Mouse (Mus musculus) CH12.LX (cell line): ENCODE data around the gene Gm20388. TPM values are rescaled to one million over a fixed set of nuclear protein-coding genes. Genes with fewer than 3 reads are reported as not detected.

Experiments used
- DNase-seq: peaks from one replicate; pipeline ENCODE4 v3.0.0-alpha.2; 2013; ENCODE audit errors: extremely low read depth
- H3K27ac ChIP-seq: 2 replicates; pipeline ENCODE4 v1.5.1; 2012; ENCODE audit warnings: low read depth, mild to moderate bottlenecking, control low read depth, moderate library complexity; ENCODE audit not compliant: insufficient read depth
- H3K27me3 ChIP-seq: replicated peaks from 2 replicates; pipeline ENCODE3; 2012; ENCODE audit warnings: inconsistent platforms
- H3K36me3 ChIP-seq, 2 experiments: replicated peaks in 1 of 2; 2 replicates each; pipeline versions ENCODE3 to v1.6.1; 2012; ENCODE audit warnings: inconsistent platforms in 1 of 2, low read length in 1 of 2, mild to moderate bottlenecking in 1 of 2, mixed read lengths in 1 of 2, moderate library complexity in 1 of 2; ENCODE audit not compliant: control insufficient read depth in 1 of 2, insufficient read depth in 1 of 2
- H3K4me1 ChIP-seq, 2 experiments: 2 replicates each; pipeline ENCODE4 v1.6.1; 2012; ENCODE audit warnings: inconsistent platforms in 1 of 2, moderate library complexity in 1 of 2; ENCODE audit not compliant: insufficient read depth in 2 of 2, control insufficient read depth in 1 of 2
- H3K4me2 ChIP-seq: 2 replicates; pipeline ENCODE4 v1.6.1; 2012; ENCODE audit warnings: low read depth, mild to moderate bottlenecking, control low read depth; ENCODE audit not compliant: poor library complexity, insufficient read depth, severe bottlenecking
- H3K4me3 ChIP-seq, 3 experiments: fragments of 150-350 bp in 1 of 3; sonication (generic) in 1 of 3; replicated peaks in 1 of 3; 2 replicates each; pipeline versions ENCODE3 to v1.5.1; 2011 to 2012; ENCODE audit warnings: low read depth in 2 of 3, low read length in 2 of 3, mild to moderate bottlenecking in 2 of 3, moderate library complexity in 2 of 3, control low read depth in 1 of 3, improper control_type of control experiment in 1 of 3, inconsistent platforms in 1 of 3, mixed read lengths in 1 of 3; ENCODE audit not compliant: poor library complexity in 1 of 3
- H3K79me2 ChIP-seq: replicated peaks from 2 replicates; pipeline ENCODE4 v1.6.1; 2012; ENCODE audit warnings: mild to moderate bottlenecking, moderate library complexity; ENCODE audit not compliant: control insufficient read depth, poor library complexity, insufficient read depth, severe bottlenecking; ENCODE audit errors: extremely low read depth
- H3K9ac ChIP-seq: 2 replicates; pipeline ENCODE4 v1.6.1; 2012; ENCODE audit warnings: low read depth, mild to moderate bottlenecking, control low read depth, moderate library complexity; ENCODE audit not compliant: insufficient read depth
- H3K9me3 ChIP-seq: replicated peaks from 2 replicates; pipeline ENCODE3; 2012; ENCODE audit warnings: low read length, inconsistent platforms, mixed read lengths
- CHD1 ChIP-seq: IDR thresholded peaks from 2 replicates; pipeline ENCODE4 v1.6.1; 2012; ENCODE audit warnings: low read depth, low read length, improper control_type of control experiment, inconsistent platforms
- CHD2 ChIP-seq: IDR thresholded peaks from 2 replicates; pipeline ENCODE4 v1.6.1; 2011; ENCODE audit warnings: low read length, improper control_type of control experiment
- CTCF ChIP-seq, 2 experiments: IDR thresholded peaks in 1 of 2; conservative IDR thresholded peaks in 1 of 2; 2 replicates each; pipeline ENCODE4 v1.5.1; 2011 to 2012; ENCODE audit warnings: low read depth in 2 of 2, low read length in 2 of 2, improper control_type of control experiment in 1 of 2, inconsistent platforms in 1 of 2, mild to moderate bottlenecking in 1 of 2, moderate library complexity in 1 of 2
- E2F4 ChIP-seq: IDR thresholded peaks from 2 replicates; pipeline ENCODE4 v1.6.1; 2011; ENCODE audit warnings: low read depth, low read length, improper control_type of control experiment; ENCODE audit not compliant: insufficient replicate concordance
- ELF1 ChIP-seq: IDR thresholded peaks from 2 replicates; pipeline ENCODE4 v1.6.1; 2014; ENCODE audit warnings: low read depth, mild to moderate bottlenecking, inconsistent platforms, low read length, improper control_type of control experiment
- EP300 ChIP-seq: IDR thresholded peaks from 2 replicates; pipeline ENCODE4 v1.6.1; 2011; ENCODE audit warnings: low read length, improper control_type of control experiment
- ETS1 ChIP-seq: conservative IDR thresholded peaks from 2 replicates; pipeline ENCODE4 v1.6.1; 2012; ENCODE audit warnings: low read depth, mild to moderate bottlenecking, inconsistent platforms, low read length, improper control_type of control experiment, moderate library complexity
- HCFC1 ChIP-seq: IDR thresholded peaks from 2 replicates; pipeline ENCODE4 v1.6.1; 2012; ENCODE audit warnings: low read depth, mild to moderate bottlenecking, inconsistent platforms, low read length, improper control_type of control experiment
- IRF4 ChIP-seq: IDR thresholded peaks from 2 replicates; pipeline ENCODE4 v1.6.1; 2014; ENCODE audit warnings: low read depth, mild to moderate bottlenecking, inconsistent platforms, low read length, improper control_type of control experiment
- JUND ChIP-seq: conservative IDR thresholded peaks from 2 replicates; pipeline ENCODE4 v1.6.1; 2011; ENCODE audit warnings: low read depth, low read length, improper control_type of control experiment
- KAT2A ChIP-seq: IDR thresholded peaks from 2 replicates; pipeline ENCODE4 v1.6.1; 2012; ENCODE audit warnings: low read length, improper control_type of control experiment, inconsistent platforms; ENCODE audit not compliant: insufficient replicate concordance
- MAFK ChIP-seq: IDR thresholded peaks from 2 replicates; pipeline ENCODE4 v1.6.1; 2011; ENCODE audit warnings: low read length, improper control_type of control experiment; ENCODE audit not compliant: insufficient replicate concordance
- MAX ChIP-seq: IDR thresholded peaks from 2 replicates; pipeline ENCODE4 v1.6.1; 2011; ENCODE audit warnings: low read length, improper control_type of control experiment
- MXI1 ChIP-seq: IDR thresholded peaks from 2 replicates; pipeline ENCODE4 v1.6.1; 2011; ENCODE audit warnings: mild to moderate bottlenecking, low read depth, low read length, improper control_type of control experiment
- MYC ChIP-seq: IDR thresholded peaks from 2 replicates; pipeline ENCODE4 v1.6.1; 2011; ENCODE audit warnings: low read depth, mild to moderate bottlenecking, improper control_type of control experiment, low read length
- NRF1 ChIP-seq: IDR thresholded peaks from 2 replicates; pipeline ENCODE4 v1.6.1; 2014; ENCODE audit warnings: low read depth, mild to moderate bottlenecking, inconsistent platforms, low read length, improper control_type of control experiment, moderate library complexity
- PAX5 ChIP-seq: IDR thresholded peaks from 2 replicates; pipeline ENCODE4 v1.6.1; 2012; ENCODE audit warnings: low read length, inconsistent platforms, mixed read lengths
- POLR2A ChIP-seq: IDR thresholded peaks from 2 replicates; pipeline ENCODE4 v1.6.1; 2011; ENCODE audit warnings: low read depth, mild to moderate bottlenecking, improper control_type of control experiment, low read length
- POLR2AphosphoS2 ChIP-seq: IDR thresholded peaks from 2 replicates; pipeline ENCODE4 v1.6.1; 2011; ENCODE audit warnings: low read depth, low read length, improper control_type of control experiment
- RAD21 ChIP-seq: IDR thresholded peaks from 2 replicates; pipeline ENCODE4 v1.6.1; 2011; ENCODE audit warnings: low read depth, mild to moderate bottlenecking, low read length, improper control_type of control experiment, moderate library complexity
- RCOR1 ChIP-seq: conservative IDR thresholded peaks from 2 replicates; pipeline ENCODE4 v1.6.1; 2012; ENCODE audit warnings: low read depth, mild to moderate bottlenecking, inconsistent platforms, low read length, improper control_type of control experiment
- SIN3A ChIP-seq: IDR thresholded peaks from 2 replicates; pipeline ENCODE4 v1.6.1; 2012; ENCODE audit warnings: low read length, improper control_type of control experiment, inconsistent platforms
- TBP ChIP-seq: conservative IDR thresholded peaks from 2 replicates; pipeline ENCODE4 v1.6.1; 2011; ENCODE audit warnings: low read depth, low read length, improper control_type of control experiment
- TCF12 ChIP-seq: IDR thresholded peaks from 2 replicates; pipeline ENCODE4 v1.6.1; 2014; ENCODE audit warnings: low read depth, mild to moderate bottlenecking, inconsistent platforms, low read length, improper control_type of control experiment
- UBTF ChIP-seq: IDR thresholded peaks from 2 replicates; pipeline ENCODE4 v1.6.1; 2012; ENCODE audit warnings: low read depth, mild to moderate bottlenecking, inconsistent platforms, low read length, improper control_type of control experiment, moderate library complexity
- USF2 ChIP-seq: conservative IDR thresholded peaks from 2 replicates; pipeline ENCODE4 v1.6.1; 2011; ENCODE audit warnings: low read depth, low read length, improper control_type of control experiment
- ZC3H11A ChIP-seq: IDR thresholded peaks from 2 replicates; pipeline ENCODE4 v1.6.1; 2012; ENCODE audit warnings: low read depth, mild to moderate bottlenecking, inconsistent platforms, low read length, improper control_type of control experiment
- ZKSCAN1 ChIP-seq: IDR thresholded peaks from 2 replicates; pipeline ENCODE4 v1.6.1; 2012; ENCODE audit warnings: low read depth, inconsistent platforms, low read length, improper control_type of control experiment, borderline replicate concordance
- dilution Hi-C: fragments of 300-500 bp; cut with MboI; formaldehyde crosslinking; loops from 2 replicates; pipeline ENCODE4 v1.14.3; 2020; ENCODE audit warnings: low sequenced_read_pairs; ENCODE audit not compliant: extremely low pct_unique_long_range_greater_than_20kb, extremely low pct_ligation_motif_present
- in situ Hi-C: fragments of 300-500 bp; cut with MboI; formaldehyde crosslinking; loops from 3 replicates; pipeline ENCODE4 v1.14.3; 2019; ENCODE audit warnings: low sequenced_read_pairs, low pct_ligation_motif_present, low pct_unique_long_range_greater_than_20kb, mixed read lengths
- polyA plus RNA-seq: library from polyadenylated mRNA; unstranded; fragments of >175 nt; gene quantifications from 2 replicates; pipeline ENCODE4 v1.2.1, GENCODE M21; 2012; ENCODE audit warnings: low read depth; ENCODE audit not compliant: insufficient read length
- total RNA-seq, 2 experiments: library from RNA; depleted of rRNA; stranded (reverse); fragments of 300-350 nt in 1 of 2; fragments of >200 nt in 1 of 2; gene quantifications; 2 replicates each; pipeline ENCODE4 v1.2.3; 2012 to 2014

Gm20388 gene
- total and polyA plus RNA-seq, 3 experiments, result 14.8 to 26.3 (median 22.2) TPM

- H3K27me3 ChIP-seq, result peaks cover 11% of the 10 kb centered on the region
- H3K36me3 ChIP-seq, result no peaks in the 10 kb centered on the region
- DNase-seq, result no peak
- H3K79me2 ChIP-seq, result no peaks in the 10 kb centered on the region
- no peak overlapping the region for H3K4me2 ChIP-seq
- no peak for TF ChIP-seq MAFK
- no peak for TF ChIP-seq CHD2
- TF ChIP-seq UBTF, result no peak
- no peak for TF ChIP-seq CTCF (conservative IDR thresholded peaks at IDR 0.05 in 1 of 2, IDR thresholded peaks at IDR 0.05 in 1 of 2; ENCODE audit: low read depth in 2 of 2, low read length in 2 of 2)
- in situ Hi-C loops, result no loop called here
- peaks cover 3 to 16% of the 10 kb centered on the region in 2 experiments; a peak in 3 of 4 replicates for H3K4me1 ChIP-seq
- H3K9me3 ChIP-seq, result no peaks in the 10 kb centered on the region
- H3K27ac ChIP-seq, result no peak overlapping the region
- dilution Hi-C loops, result no loop called here
- H3K9ac ChIP-seq, result no peak overlapping the region
- no peak overlapping the region for H3K4me3 ChIP-seq
Observed at GRCm38 (mm10) chr8:120310063-120310462, 399.4 kb downstream of the Gm20388 start.

- in situ Hi-C loops (no loop called here), dilution Hi-C loops (no loop called here)
Observed at GRCm38 (mm10) chr8:120312452-120312851, 401.8 kb downstream of the Gm20388 start.

GRCm38 (mm10) chr8:120313674-120314073, 403.0 kb downstream of the Gm20388 start:
- H3K9ac ChIP-seq, result no peak overlapping the region
- H3K4me3 ChIP-seq, result no peak overlapping the region
- in situ Hi-C loops (no loop called here), dilution Hi-C loops (no loop called here)
- no peaks in the 10 kb centered on the region for H3K9me3 ChIP-seq
- peaks cover 3 to 16% of the 10 kb centered on the region in 2 experiments; a peak in 3 of 4 replicates for H3K4me1 ChIP-seq
- no peaks in the 10 kb centered on the region for H3K79me2 ChIP-seq
- no peak for DNase-seq
- H3K27ac ChIP-seq, result no peak overlapping the region
- H3K4me2 ChIP-seq, result no peak overlapping the region
- H3K27me3 ChIP-seq, result peaks cover 15% of the 10 kb centered on the region
- no peaks in the 10 kb centered on the region for H3K36me3 ChIP-seq
- no peak for TF ChIP-seq MYC
- TF ChIP-seq RAD21, result no peak
- TF ChIP-seq ETS1, result no peak
- TF ChIP-seq USF2, result no peak
- no peak for TF ChIP-seq IRF4
- no peak for TF ChIP-seq ZKSCAN1
- TF ChIP-seq POLR2A, result no peak
- no peak for TF ChIP-seq RCOR1
- TF ChIP-seq EP300, result no peak
- TF ChIP-seq KAT2A, result no peak
- TF ChIP-seq TCF12, result no peak
- TF ChIP-seq MAX, result no peak
- no peak for TF ChIP-seq JUND
- TF ChIP-seq HCFC1, result no peak
- TF ChIP-seq PAX5, result no peak
- TF ChIP-seq MXI1, result no peak
- no peak for TF ChIP-seq E2F4
- TF ChIP-seq ZC3H11A, result no peak

More at GRCm38 (mm10) chr8:120312452-120312851, 401.8 kb downstream of the Gm20388 start:
- no peak overlapping the region for H3K9ac ChIP-seq
- TF ChIP-seq TBP (no peak), HCFC1 (no peak), POLR2A (no peak), TCF12 (no peak), EP300 (no peak), ZC3H11A (no peak), RCOR1 (no peak), NRF1 (no peak), IRF4 (no peak), CHD1 (no peak), USF2 (no peak), MYC (no peak), E2F4 (no peak), CTCF (conservative IDR thresholded peaks at IDR 0.05 in 1 of 2, IDR thresholded peaks at IDR 0.05 in 1 of 2; ENCODE audit: low read depth in 2 of 2, low read length in 2 of 2) (no peak), SIN3A (no peak), KAT2A (no peak), ELF1 (no peak), POLR2AphosphoS2 (no peak)
- no peak overlapping the region for H3K4me3 ChIP-seq
- H3K27me3 ChIP-seq, result peaks cover 11% of the 10 kb centered on the region
- no peak for DNase-seq
- no peaks in the 10 kb centered on the region for H3K79me2 ChIP-seq
- H3K36me3 ChIP-seq, result no peaks in the 10 kb centered on the region
- H3K9me3 ChIP-seq, result no peaks in the 10 kb centered on the region
- peaks cover 3 to 16% of the 10 kb centered on the region in 2 experiments; a peak in 3 of 4 replicates for H3K4me1 ChIP-seq
- H3K27ac ChIP-seq, result no peak overlapping the region
- H3K4me2 ChIP-seq, result no peak overlapping the region
